Comparison of ENCODE assay signal across 17 mouse cellular contexts in the genomic region with DNA sequence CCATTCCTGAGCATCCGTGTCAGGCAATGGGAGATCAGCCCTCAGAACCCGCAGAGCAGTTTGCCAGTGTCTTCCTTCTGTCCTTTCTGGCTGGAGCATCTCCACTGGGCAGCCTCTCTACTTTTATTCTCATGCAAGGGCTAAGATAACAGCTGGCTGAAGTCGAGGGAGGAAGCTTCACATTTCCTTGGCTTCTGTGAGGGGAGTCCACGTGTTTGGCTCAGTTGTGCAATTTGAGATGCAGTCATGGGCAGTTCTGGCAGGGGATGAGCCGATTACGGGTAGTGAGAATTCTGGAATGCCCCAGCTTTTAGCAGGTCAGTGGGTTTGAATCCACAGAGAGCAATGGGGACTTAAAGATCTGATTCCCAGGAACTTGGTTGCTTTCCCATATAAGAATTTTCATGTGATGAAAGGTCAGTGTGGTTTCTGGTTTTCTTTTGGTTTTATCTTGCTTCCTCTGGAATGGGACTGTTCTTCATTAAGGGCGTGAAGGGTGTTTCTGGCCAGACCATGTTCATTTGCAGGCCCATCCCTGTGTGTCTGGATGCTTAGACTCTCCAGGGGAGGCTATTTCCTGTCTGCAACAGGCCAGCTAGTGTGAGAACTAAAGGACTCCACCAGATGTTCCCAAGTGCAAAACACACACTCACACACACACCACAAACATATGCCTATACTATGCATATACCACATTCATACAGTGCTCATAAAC. TPM values are rescaled to one million over a fixed set of nuclear protein-coding genes. Genes with fewer than 3 reads are reported as not detected.
DNase-seq lines count a peak whose midpoint lies in the region; ATAC-seq and TF ChIP-seq lines count a peak whose summit lies in the region.
"Had no signal": no experiment of that assay in that cellular context is flagged by ENCODE, and none has a peak within 500 bp of the region (broad histone marks: within the 10 kb centered on the region; RNA-seq: fewer than 3 reads in every experiment).

No protein-coding gene starts in this region.

- H3K9me3 ChIP-seq in kidney, postnatal 0 days (replicated peaks; ENCODE audit: low read length) = peaks cover 51% of the 10 kb centered on the region
- peaks cover 89% of the 10 kb centered on the region for H3K9me3 ChIP-seq in hindbrain, embryonic 14.5 days (ENCODE audit: control insufficient read depth, low read length)

- H3K4me2 ChIP-seq in kidney, postnatal 0 days (ENCODE audit: low read length) = no peak overlapping the region
- no peak overlapping the region for H3K4me2 ChIP-seq in hindbrain, embryonic 14.5 days (replicated peaks)
- H3K4me2 ChIP-seq: forebrain, embryonic 13.5 days; heart, embryonic 15.5 days; limb, embryonic 15.5 days; midbrain, embryonic 13.5 days; neural tube, embryonic 13.5 days had no signal

- no peak overlapping the region for H3K4me3 ChIP-seq in kidney, postnatal 0 days (replicated peaks; ENCODE audit: low read depth, low read length)
- no peak overlapping the region for H3K4me3 ChIP-seq in gastrocnemius, adult 2 months
- H3K4me3 ChIP-seq in hindbrain, embryonic 14.5 days (replicated peaks; ENCODE audit: low read length) = no peak overlapping the region
- H3K4me3 ChIP-seq: forebrain, embryonic 13.5 days; heart, embryonic 15.5 days; limb, embryonic 15.5 days; midbrain, embryonic 13.5 days; neural tube, embryonic 13.5 days had no signal

- WGBS in kidney, postnatal 0 days = 70% methylated on average over 7 of the region's 7 CpGs
- WGBS in hindbrain, embryonic 14.5 days = 77% methylated on average over 7 of the region's 7 CpGs

- TF ChIP-seq CTCF in kidney, postnatal 0 days (IDR thresholded peaks at IDR 0.05; ENCODE audit: low read depth) = no peak
- no peak for TF ChIP-seq CTCF in gastrocnemius, adult 2 months (IDR thresholded peaks at IDR 0.05)

- no peak overlapping the region for H3K9ac ChIP-seq in kidney, postnatal 0 days (ENCODE audit: low read depth, low read length)
- no peak overlapping the region for H3K9ac ChIP-seq in hindbrain, embryonic 14.5 days
- H3K9ac ChIP-seq: forebrain, embryonic 13.5 days; heart, embryonic 15.5 days; limb, embryonic 15.5 days; midbrain, embryonic 13.5 days; neural tube, embryonic 13.5 days had no signal

- no peaks in the 10 kb centered on the region for H3K36me3 ChIP-seq in kidney, postnatal 0 days (ENCODE audit: insufficient read depth, low read length)
- H3K36me3 ChIP-seq in hindbrain, embryonic 14.5 days (replicated peaks; ENCODE audit: control insufficient read depth, insufficient read depth) = no peaks in the 10 kb centered on the region
- H3K36me3 ChIP-seq: heart, embryonic 15.5 days; limb, embryonic 15.5 days; midbrain, embryonic 13.5 days; neural tube, embryonic 13.5 days had no signal

- H3K27me3 ChIP-seq in kidney, postnatal 0 days (ENCODE audit: insufficient read depth, low read length) = no peaks in the 10 kb centered on the region
- no peaks in the 10 kb centered on the region for H3K27me3 ChIP-seq in hindbrain, embryonic 14.5 days (ENCODE audit: control insufficient read depth, insufficient read depth, low read length)
- H3K27me3 ChIP-seq: forebrain, embryonic 13.5 days; heart, embryonic 15.5 days; limb, embryonic 15.5 days; midbrain, embryonic 13.5 days; neural tube, embryonic 13.5 days had no signal

- no peak for ATAC-seq in kidney, postnatal 0 days (replicated peaks; ENCODE audit: low FRiP score, low read depth)
- no peak for ATAC-seq in hindbrain, embryonic 14.5 days (ENCODE audit: low FRiP score)
- ATAC-seq: CD4-positive, CD25-positive, alpha-beta regulatory T cell, adult 4 months; forebrain, embryonic 13.5 days; intestine, embryonic 16.5 days; midbrain, embryonic 13.5 days had no signal

- H3K4me1 ChIP-seq in kidney, postnatal 0 days (replicated peaks; ENCODE audit: insufficient read depth, low read length) = no peaks in the 10 kb centered on the region
- H3K4me1 ChIP-seq in hindbrain, embryonic 14.5 days (replicated peaks; ENCODE audit: control insufficient read depth, insufficient read depth, low read length) = no peaks in the 10 kb centered on the region
- H3K4me1 ChIP-seq: forebrain, embryonic 13.5 days; heart, embryonic 15.5 days; limb, embryonic 15.5 days; midbrain, embryonic 13.5 days; neural tube, embryonic 13.5 days had no signal

- no peak overlapping the region for H3K27ac ChIP-seq in kidney, postnatal 0 days
- no peak overlapping the region for H3K27ac ChIP-seq in gastrocnemius, adult 2 months
- no peak overlapping the region for H3K27ac ChIP-seq in hindbrain, embryonic 14.5 days
- H3K27ac ChIP-seq: forebrain, embryonic 13.5 days; heart, embryonic 15.5 days; limb, embryonic 15.5 days; midbrain, embryonic 13.5 days; neural tube, embryonic 13.5 days had no signal

- intact Hi-C loops in gastrocnemius, adult 2 months (cut with DNase I) = no loop called here
- intact Hi-C loops in heart, postnatal 10 days (cut with DNase I) = no loop called here

- peak; percentile 23 for DNase-seq in kidney, postnatal 0 days (ENCODE audit: low spot score)
- no peak for DNase-seq in kidney, adult 11 months
- peak; percentile 66 for DNase-seq in gastrocnemius, adult 2 months
- DNase-seq in heart, postnatal 10 days = peak; percentile 68 to 76
- DNase-seq in lung, postnatal 25 days (ENCODE audit: low spot score) = peak; percentile 60
- DNase-seq in cerebellum, adult 9-10 months = no peak
- no peak for DNase-seq in layer of hippocampus, adult 18-20 months (ENCODE audit: low spot score in 2 of 2)
- no peak for DNase-seq in hindbrain, embryonic 14.5 days (ENCODE audit: low spot score)
- DNase-seq: adrenal gland, postnatal 10 days had no signal

RNA-seq across cellular contexts. Expression of a gene that starts 8.7 kb away (rescaled TPM):
- not detected in 2 replicates for polyA plus RNA-seq in kidney, postnatal 0 days (2015; fragmentation: Nextera tagmentation; extraction: Ambion mirVana)
- total RNA-seq in gastrocnemius, adult 2 months (2021) = not detected
- not detected for total RNA-seq in heart, postnatal 10 days (2021)
- total RNA-seq in layer of hippocampus, adult 18-20 months (2021) = not detected
- polyA plus RNA-seq in hindbrain, embryonic 14.5 days (2014; fragmentation: Nextera tagmentation; extraction: Ambion mirVana) = not detected in 2 replicates
- total RNA-seq: adrenal gland, postnatal 10 days had no signal
- polyA plus RNA-seq: CD4-positive, CD25-positive, alpha-beta regulatory T cell, adult 4 months; forebrain, embryonic 13.5 days; heart, embryonic 15.5 days; intestine, embryonic 16.5 days; limb, embryonic 15.5 days; midbrain, embryonic 13.5 days; neural tube, embryonic 13.5 days; small intestine, adult 2 months had no signal

RNA-seq across cellular contexts. Expression of a gene that starts 17.8 kb away (rescaled TPM):
- polyA plus RNA-seq in kidney, postnatal 0 days (2015; fragmentation: Nextera tagmentation; extraction: Ambion mirVana) = not detected in 2 replicates
- total RNA-seq in gastrocnemius, adult 2 months (2021) = not detected
- total RNA-seq in heart, postnatal 10 days (2021) = not detected
- total RNA-seq in layer of hippocampus, adult 18-20 months (2021) = not detected
- not detected in 2 replicates for polyA plus RNA-seq in hindbrain, embryonic 14.5 days (2014; fragmentation: Nextera tagmentation; extraction: Ambion mirVana)
- total RNA-seq: adrenal gland, postnatal 10 days had no signal
- polyA plus RNA-seq: CD4-positive, CD25-positive, alpha-beta regulatory T cell, adult 4 months; forebrain, embryonic 13.5 days; heart, embryonic 15.5 days; intestine, embryonic 16.5 days; limb, embryonic 15.5 days; midbrain, embryonic 13.5 days; neural tube, embryonic 13.5 days; small intestine, adult 2 months had no signal

Comparison
In these comparisons a context has a peak if more than half of its experiments do, and no peak if none do; other contexts are left out.
1. DNase-seq: peak in kidney, postnatal 0 days (single experiment), gastrocnemius, adult 2 months (single experiment), heart, postnatal 10 days (2 of 2) and lung, postnatal 25 days (single experiment); none in kidney, adult 11 months (single experiment), cerebellum, adult 9-10 months (single experiment), layer of hippocampus, adult 18-20 months (0 of 2) and hindbrain, embryonic 14.5 days (single experiment).